Mouse (Mus musculus) splenic B cell, adult 2 months (primary cell): Measurements from ENCODE around the gene Osbpl8.

Experiments
- DNase-seq: peaks from one replicate; pipeline ENCODE4 v3.0.0-alpha.2; 2011; ENCODE audit warnings: low read depth, low spot score
- H3K27me3 ChIP-seq: 2 replicates; pipeline ENCODE4 v1.6.1; 2012; ENCODE audit warnings: mild to moderate bottlenecking, low read length, moderate library complexity, mixed read lengths; ENCODE audit not compliant: control insufficient read depth, poor library complexity, insufficient read depth, severe bottlenecking
- H3K36me3 ChIP-seq: 2 replicates; pipeline ENCODE4 v1.6.1; 2012; ENCODE audit warnings: mild to moderate bottlenecking, low read length, moderate library complexity, mixed read lengths; ENCODE audit not compliant: control insufficient read depth, poor library complexity, insufficient read depth, severe bottlenecking

The Osbpl8 gene

GRCm38 (mm10) chr10:111164304-111165218, at the start of gene Osbpl8:
Gene Osbpl8 (plus strand): TSS chr10:111164752.
- DNase-seq: peak; percentile 98
- H3K27me3 ChIP-seq: no peaks in the 10 kb centered on the region
- no peaks in the 10 kb centered on the region for H3K36me3 ChIP-seq

GRCm38 (mm10) chr10:111117198-111117845, 47.2 kb upstream of the Osbpl8 start:
- Histone ChIP-seq H3K36me3 (no peaks in the 10 kb centered on the region), H3K27me3 (no peaks in the 10 kb centered on the region)
- peak; percentile 48 for DNase-seq

GRCm38 (mm10) chr10:111118292-111118691, 46.3 kb upstream of the Osbpl8 start:
- DNase-seq: peak; percentile 63
- H3K36me3 ChIP-seq: no peaks in the 10 kb centered on the region
- no peaks in the 10 kb centered on the region for H3K27me3 ChIP-seq

GRCm38 (mm10) chr10:111118991-111119650, 45.4 kb upstream of the Osbpl8 start:
- no peaks in the 10 kb centered on the region for H3K27me3 ChIP-seq
- H3K36me3 ChIP-seq: no peaks in the 10 kb centered on the region
- peak; percentile 64 for DNase-seq

GRCm38 (mm10) chr10:111119756-111120155, 44.8 kb upstream of the Osbpl8 start:
- Histone ChIP-seq H3K36me3 (no peaks in the 10 kb centered on the region), H3K27me3 (no peaks in the 10 kb centered on the region)
- DNase-seq: no peak

- H3K36me3 ChIP-seq: no peaks in the 10 kb centered on the region
- DNase-seq: no peak
- H3K27me3 ChIP-seq: no peaks in the 10 kb centered on the region
These were observed 41.6 kb upstream of the Osbpl8 start for GRCm38 (mm10) chr10:111122864-111123398.

- DNase-seq: peak; percentile 84
- Histone ChIP-seq H3K36me3 (no peaks in the 10 kb centered on the region), H3K27me3 (no peaks in the 10 kb centered on the region)
These were observed 40.4 kb upstream of the Osbpl8 start for GRCm38 (mm10) chr10:111124175-111124574.

DNA sequence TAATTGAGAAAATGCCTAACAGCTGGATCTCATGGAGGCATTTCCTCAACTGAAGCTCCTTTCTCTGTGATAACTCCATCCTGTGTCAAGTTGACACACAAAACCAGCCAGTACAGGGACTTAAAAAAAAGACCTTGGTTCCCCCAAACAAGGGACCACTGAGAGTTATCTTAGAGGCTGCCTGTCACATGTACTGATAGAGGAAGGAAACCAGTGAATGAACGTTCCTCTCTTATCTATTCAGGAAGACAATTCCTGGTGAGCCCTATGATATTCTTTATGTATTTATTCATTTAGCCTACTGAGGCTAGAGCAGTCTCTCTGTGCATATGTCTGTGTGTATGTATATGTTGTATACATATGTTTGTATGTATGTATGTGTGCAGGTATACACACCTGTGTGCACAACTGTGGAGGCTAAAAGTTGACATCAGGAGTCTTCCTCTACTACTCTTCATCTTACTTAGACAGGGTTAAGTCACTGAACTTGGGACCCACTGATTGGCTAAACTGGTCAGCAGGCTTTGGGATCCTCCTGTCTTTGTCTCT, 39.7 kb upstream of the Osbpl8 start:
- no peaks in the 10 kb centered on the region for H3K27me3 ChIP-seq
- no peak for DNase-seq
- H3K36me3 ChIP-seq: no peaks in the 10 kb centered on the region

GRCm38 (mm10) chr10:111127388-111127787, 37.2 kb upstream of the Osbpl8 start:
- no peak for DNase-seq
- Histone ChIP-seq H3K27me3 (no peaks in the 10 kb centered on the region), H3K36me3 (peaks cover 1% of the 10 kb centered on the region; the same call in 1 of the 2 replicates)

- H3K36me3 ChIP-seq: peaks cover 1% of the 10 kb centered on the region; the same call in 1 of the 2 replicates
- no peaks in the 10 kb centered on the region for H3K27me3 ChIP-seq
- no peak for DNase-seq
These were observed 36.1 kb upstream of the Osbpl8 start for GRCm38 (mm10) chr10:111128493-111128892.

DNA sequence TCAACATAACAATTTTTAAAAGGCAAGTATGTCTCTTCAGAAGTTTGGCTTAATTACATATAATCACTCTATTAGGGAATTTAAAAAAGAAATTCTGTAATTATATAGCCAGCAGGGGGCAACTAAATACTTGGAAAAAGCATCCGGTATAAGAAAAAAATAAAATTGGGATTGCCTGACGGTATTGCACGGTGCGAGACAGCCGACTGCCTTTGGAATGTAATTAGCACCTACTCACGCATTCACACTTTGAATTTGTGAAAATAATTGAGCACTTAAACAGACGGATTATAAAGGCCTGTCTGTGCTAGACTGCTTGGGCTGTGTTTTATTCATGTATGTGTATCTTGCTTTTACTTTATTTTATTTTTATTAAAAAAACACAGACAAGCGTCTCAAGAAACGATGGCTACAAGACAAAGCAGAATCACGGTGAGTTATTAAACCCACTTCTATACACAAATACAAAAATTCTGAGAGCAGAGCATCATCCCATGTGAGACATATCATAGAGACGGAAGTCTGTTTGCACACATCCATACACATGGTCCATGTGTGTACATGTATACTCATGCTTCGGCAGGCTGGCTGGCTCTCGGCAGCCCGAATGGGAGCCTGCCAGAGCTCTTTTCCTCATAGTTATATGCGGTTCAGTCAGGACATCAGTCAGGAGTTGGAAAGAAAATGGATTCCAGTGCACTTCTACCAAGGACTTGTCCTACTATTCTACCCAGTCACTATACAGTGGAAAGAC, 34.5 kb upstream of the Osbpl8 start:
- DNase-seq: no peak
- H3K36me3 ChIP-seq: peaks cover 1% of the 10 kb centered on the region; the same call in 1 of the 2 replicates
- no peaks in the 10 kb centered on the region for H3K27me3 ChIP-seq

DNA sequence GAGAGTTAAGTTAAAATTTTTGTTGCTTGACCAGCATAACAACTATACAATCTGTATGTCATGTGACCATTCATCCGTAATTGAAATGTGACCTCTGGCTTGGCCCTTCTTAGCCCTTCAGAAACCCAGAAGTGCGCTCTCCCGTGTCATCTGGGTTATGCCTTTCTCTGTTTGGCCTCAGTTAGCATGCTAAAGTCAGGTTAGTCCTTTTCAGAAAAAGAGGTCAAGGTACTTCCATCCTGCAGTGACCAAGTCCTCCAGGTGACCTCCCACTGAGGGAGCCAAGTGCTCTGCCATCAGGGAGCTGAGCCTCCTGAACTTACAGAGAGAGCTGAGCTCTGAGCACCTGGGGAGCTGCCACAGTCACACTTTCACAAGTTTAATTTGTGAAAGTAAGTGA, 33.7 kb upstream of the Osbpl8 start:
- no peak for DNase-seq
- Histone ChIP-seq H3K36me3 (peaks cover 1% of the 10 kb centered on the region; the same call in 1 of the 2 replicates), H3K27me3 (no peaks in the 10 kb centered on the region)

- H3K36me3 ChIP-seq: peaks cover 1% of the 10 kb centered on the region; the same call in 1 of the 2 replicates
- no peaks in the 10 kb centered on the region for H3K27me3 ChIP-seq
- no peak for DNase-seq
These were observed 31.3 kb upstream of the Osbpl8 start for GRCm38 (mm10) chr10:111133271-111133670.

DNA sequence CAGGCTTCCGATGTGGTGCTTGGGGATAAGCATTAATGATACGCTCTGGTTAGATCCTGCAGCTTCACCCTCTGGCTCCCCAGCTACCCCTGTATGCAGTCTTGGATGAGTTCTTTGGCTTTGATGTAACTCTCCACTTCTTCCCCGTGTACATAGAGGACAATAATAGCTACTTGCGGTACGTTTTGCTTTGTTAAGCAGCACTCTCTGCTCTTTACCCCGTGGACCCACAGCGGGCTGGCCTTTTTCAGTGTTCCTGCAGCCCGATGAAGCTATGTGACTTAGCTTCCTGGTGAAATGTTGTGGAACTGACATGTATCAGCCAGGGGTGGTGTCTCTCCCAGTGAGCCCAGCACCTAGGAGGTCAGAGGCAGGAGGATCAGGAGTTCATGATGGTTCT, 30.6 kb upstream of the Osbpl8 start:
- H3K27me3 ChIP-seq: no peaks in the 10 kb centered on the region
- DNase-seq: no peak
- H3K36me3 ChIP-seq: peaks cover 1% of the 10 kb centered on the region; the same call in 1 of the 2 replicates
